Mouse (Mus musculus) ES-Bruce4 (cell line): ENCODE measurements at regions not wholly inside any gene's neighbourhood (a gene's known extent, or its start where the extent isn't known, plus 50 kb on each side); places are given as distances from the start of the nearest gene placed in this dataset.

Experiments
- CTCF ChIP-seq: IDR thresholded peaks from one replicate; pipeline ENCODE4 v1.8.1; 2011; ENCODE audit warnings: low read depth, low read length
- POLR2A ChIP-seq: IDR thresholded peaks from one replicate; pipeline ENCODE4 v1.8.1; 2011; ENCODE audit warnings: low read length; ENCODE audit not compliant: insufficient read depth

DNA sequence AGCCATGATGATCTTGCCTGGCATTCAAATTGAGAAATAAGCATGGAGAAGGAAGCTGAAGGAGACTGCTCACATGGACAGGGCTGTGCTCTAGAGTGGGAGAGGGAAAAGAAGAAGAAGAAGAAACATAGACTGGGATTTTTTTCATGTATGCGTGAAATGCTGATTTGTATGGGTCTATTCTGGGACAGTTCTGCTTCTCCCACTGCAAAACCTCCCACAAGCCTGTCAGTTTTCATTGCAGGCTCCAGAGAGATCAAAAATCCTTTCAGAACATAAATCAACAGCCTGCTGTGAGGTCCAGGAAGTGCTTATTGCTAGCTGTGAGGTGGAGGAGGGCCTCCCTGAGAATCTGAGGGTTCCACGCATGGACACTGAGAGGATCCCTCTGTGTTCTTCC is 377.3 kb upstream of the Nox3 start:
- no peak for TF ChIP-seq CTCF
- no peak for TF ChIP-seq POLR2A
